Comparison of ENCODE assay signal across 8 mouse cellular contexts in the genomic region with DNA sequence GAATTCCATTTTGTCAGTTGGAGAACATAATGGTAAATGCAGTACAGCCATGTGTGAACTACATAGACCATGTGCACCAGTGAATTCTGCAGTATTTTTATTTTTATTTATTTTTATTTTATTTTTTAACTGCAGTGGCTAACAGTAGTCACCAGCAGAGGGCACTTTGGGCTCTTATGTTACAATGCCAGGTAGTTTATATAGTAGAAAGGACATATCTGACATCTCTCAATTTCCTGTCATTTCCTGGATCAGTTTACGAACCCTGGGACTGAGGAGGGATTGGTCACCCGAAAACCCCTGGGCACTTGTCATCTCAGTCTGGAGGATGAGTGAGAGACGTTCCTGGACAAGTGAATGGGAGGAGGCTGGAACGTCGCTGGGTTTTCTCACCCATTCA. TPM values are rescaled to one million over a fixed set of nuclear protein-coding genes. Genes with fewer than 3 reads are reported as not detected.
DNase-seq lines count a peak whose midpoint lies in the region; ATAC-seq lines count a peak whose summit lies in the region.

No protein-coding gene starts in this region.

- no peak overlapping the region for H3K9ac ChIP-seq in kidney, embryonic 16.5 days (replicated peaks; ENCODE audit: low read length)
- H3K9ac ChIP-seq in forebrain, embryonic 14.5 days (ENCODE audit: low read length) = no peak overlapping the region
- no peak overlapping the region for H3K9ac ChIP-seq in lung, embryonic 15.5 days

- H3K27ac ChIP-seq in kidney, embryonic 16.5 days (ENCODE audit: low read length) = no peak overlapping the region
- no peak overlapping the region for H3K27ac ChIP-seq in forebrain, embryonic 14.5 days (ENCODE audit: low read depth, low read length)
- H3K27ac ChIP-seq in lung, embryonic 15.5 days = no peak overlapping the region

- no peak overlapping the region for H3K4me2 ChIP-seq in kidney, embryonic 16.5 days (replicated peaks; ENCODE audit: low read depth, low read length)
- H3K4me2 ChIP-seq in forebrain, embryonic 14.5 days (ENCODE audit: low read length) = no peak overlapping the region
- H3K4me2 ChIP-seq in lung, embryonic 15.5 days = 0 out of 2 replicates have a peak overlapping the region, but pooled peaks have one; percentile 30

- H3K36me3 ChIP-seq in kidney, embryonic 16.5 days (ENCODE audit: insufficient read depth, low read length) = no peaks in the 10 kb centered on the region
- no peaks in the 10 kb centered on the region for H3K36me3 ChIP-seq in forebrain, embryonic 14.5 days (ENCODE audit: control insufficient read depth, insufficient read depth, low read length)
- no peaks in the 10 kb centered on the region for H3K36me3 ChIP-seq in lung, embryonic 15.5 days

- 29% methylated on average over 5 of the region's 5 CpGs for WGBS in kidney, embryonic 16.5 days
- WGBS in forebrain, embryonic 14.5 days = 27% methylated on average over 5 of the region's 5 CpGs
- 19% methylated on average over 5 of the region's 5 CpGs for WGBS in lung, embryonic 15.5 days

- no peaks in the 10 kb centered on the region for H3K27me3 ChIP-seq in kidney, embryonic 16.5 days (ENCODE audit: insufficient read depth, low read length)
- H3K27me3 ChIP-seq in forebrain, embryonic 14.5 days (replicated peaks; ENCODE audit: control insufficient read depth, insufficient read depth, low read length) = peaks cover 4% of the 10 kb centered on the region
- no peaks in the 10 kb centered on the region for H3K27me3 ChIP-seq in lung, embryonic 15.5 days

- H3K9me3 ChIP-seq in kidney, embryonic 16.5 days (ENCODE audit: low read length) = no peaks in the 10 kb centered on the region
- H3K9me3 ChIP-seq in forebrain, embryonic 14.5 days (replicated peaks; ENCODE audit: control insufficient read depth, low read length) = no peaks in the 10 kb centered on the region
- H3K9me3 ChIP-seq in lung, embryonic 15.5 days = no peaks in the 10 kb centered on the region

- no peak overlapping the region for H3K4me3 ChIP-seq in kidney, embryonic 16.5 days (ENCODE audit: low read length)
- no peak overlapping the region for H3K4me3 ChIP-seq in forebrain, embryonic 14.5 days (ENCODE audit: low read depth, low read length)
- no peak overlapping the region for H3K4me3 ChIP-seq in lung, embryonic 15.5 days

- ATAC-seq in kidney, embryonic 16.5 days (ENCODE audit: low FRiP score, low TSS enrichment) = no peak
- 0 out of 2 replicates have a peak, but pooled peaks have one; percentile 34 for ATAC-seq in forebrain, embryonic 14.5 days
- ATAC-seq in lung, embryonic 15.5 days (ENCODE audit: borderline replicate concordance, extremely low read depth, low FRiP score, low TSS enrichment) = no peak
- ATAC-seq in erythroid progenitor cell, adult 5-6 weeks (replicated peaks; ENCODE audit: low FRiP score, poor library complexity, severe bottlenecking) = no peak
- ATAC-seq in granulocyte monocyte progenitor cell, adult 5-6 weeks (replicated peaks; ENCODE audit: poor library complexity, severe bottlenecking) = no peak

- peak; percentile 33 for DNase-seq in kidney, adult 9 months
- peak; percentile 13 for DNase-seq in Muller cell, postnatal 12 days (ENCODE audit: inconsistent ontology term)
- peak; percentile 64 for DNase-seq in forebrain, embryonic 14.5 days (ENCODE audit: low spot score)
- DNase-seq in adrenal gland, adult 2 months = no peak

- no peaks in the 10 kb centered on the region for H3K4me1 ChIP-seq in kidney, embryonic 16.5 days (ENCODE audit: insufficient read depth, low read length)
- no peaks in the 10 kb centered on the region for H3K4me1 ChIP-seq in forebrain, embryonic 14.5 days (ENCODE audit: control insufficient read depth, insufficient read depth, low read length)
- no peaks in the 10 kb centered on the region for H3K4me1 ChIP-seq in lung, embryonic 15.5 days

RNA-seq across cellular contexts. Expression of gene Brms1l, which starts 52.4 kb away (rescaled TPM):
- polyA plus RNA-seq in kidney, embryonic 16.5 days (2015; fragmentation: Nextera tagmentation; extraction: Ambion mirVana) = 39.5 and 40.1 TPM in 2 replicates
- polyA plus RNA-seq in forebrain, embryonic 14.5 days (2014; fragmentation: Nextera tagmentation; extraction: Ambion mirVana) = 45.1 and 47.4 TPM in 2 replicates
- 48.9 and 49.1 TPM in 2 replicates for polyA plus RNA-seq in lung, embryonic 15.5 days (2015; fragmentation: Nextera tagmentation; extraction: Ambion mirVana)
- total RNA-seq in adrenal gland, adult 2 months (2021) = 10 to 100 TPM; 36.3 to 39.8 TPM
- polyA plus RNA-seq in adrenal gland, adult 2 months (2012; rRNA removed) = 5.1 and 5.6 TPM in 2 replicates
- total RNA-seq in erythroid progenitor cell, adult 5-6 weeks (2015; ENCODE audit: low replicate concordance) = 21.8 and 32.1 TPM in 2 replicates
- 22.3 and 30.2 TPM in 2 replicates for total RNA-seq in erythroid progenitor cell, adult 5-6 weeks (2017; ENCODE audit: low replicate concordance)
- 13.6 and 23.3 TPM in 2 replicates for total RNA-seq in granulocyte monocyte progenitor cell, adult 5-6 weeks (2014; fragmentation: Nextera tagmentation)
- 12.3 and 13.3 TPM in 2 replicates for total RNA-seq in granulocyte monocyte progenitor cell, adult 5-6 weeks (2017)
